ENCODE assay signal across 12 mouse cellular contexts in the genomic region with DNA sequence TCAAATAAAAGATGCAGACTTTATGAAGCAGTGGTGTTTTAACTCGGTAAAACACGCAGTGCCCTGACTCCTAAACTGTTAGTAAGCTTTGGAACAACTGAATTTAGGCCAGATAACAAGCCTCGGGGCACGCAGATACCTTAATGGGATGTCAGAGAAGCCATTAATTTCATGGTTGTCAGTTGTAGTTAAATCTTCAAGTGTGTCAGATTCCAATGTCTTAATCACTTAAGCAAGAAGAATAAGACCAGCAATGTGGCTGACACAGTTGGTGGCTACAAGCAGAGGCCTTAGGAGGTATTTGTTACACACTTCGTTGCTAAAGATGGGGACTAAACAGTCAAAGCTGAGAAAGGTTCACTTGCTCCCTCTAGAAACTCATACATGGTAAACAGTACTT.
"Had no signal": no experiment of that assay in that cellular context is flagged by ENCODE, and none has a peak within 500 bp of the region (broad histone marks: within the 10 kb centered on the region; RNA-seq: fewer than 3 reads in every experiment).

No protein-coding gene starts in this region.

- H3K9me3 ChIP-seq: intestine, embryonic 15.5 days; limb, embryonic 13.5 days; neural tube, embryonic 13.5 days; stomach, embryonic 15.5 days had no signal

- H3K4me2 ChIP-seq: intestine, embryonic 15.5 days; limb, embryonic 13.5 days; neural tube, embryonic 13.5 days; stomach, embryonic 15.5 days had no signal

- H3K27me3 ChIP-seq: intestine, embryonic 15.5 days; limb, embryonic 13.5 days; neural tube, embryonic 13.5 days; stomach, embryonic 15.5 days had no signal

- DNase-seq: kidney, adult 18-20 months; kidney, postnatal 4 days; lung, adult 18-20 months; lung, postnatal 36 days; thymus, adult 2 months; thymus, postnatal 25 days had no signal

- H3K9ac ChIP-seq: intestine, embryonic 15.5 days; limb, embryonic 13.5 days; liver, embryonic 14.5 days; neural tube, embryonic 13.5 days; stomach, embryonic 15.5 days had no signal

- H3K4me3 ChIP-seq: intestine, embryonic 15.5 days; layer of hippocampus, adult 2 months; limb, embryonic 13.5 days; neural tube, embryonic 13.5 days; stomach, embryonic 15.5 days had no signal

- ATAC-seq: intestine, embryonic 15.5 days had no signal

- H3K27ac ChIP-seq: intestine, embryonic 15.5 days; layer of hippocampus, adult 2 months; limb, embryonic 13.5 days; liver, embryonic 14.5 days; neural tube, embryonic 13.5 days; stomach, embryonic 15.5 days had no signal

- H3K36me3 ChIP-seq: intestine, embryonic 15.5 days; limb, embryonic 13.5 days; neural tube, embryonic 13.5 days; stomach, embryonic 15.5 days had no signal

- H3K4me1 ChIP-seq: intestine, embryonic 15.5 days; neural tube, embryonic 13.5 days; stomach, embryonic 15.5 days had no signal
